Mouse (Mus musculus) spleen, adult 18-20 months (tissue): ENCODE data around the gene Susd4.

ENCODE experiments used
- DNase-seq, 2 experiments: peaks; one replicate each; pipeline ENCODE4 v3.0.0; 2022; ENCODE audit warnings: mixed read lengths in 2 of 2

Susd4 gene

GRCm38 (mm10) chr1:182763716-182764461 is at the start of gene Susd4:
Gene Susd4 (plus strand): TSS chr1:182763860.
- peak; percentile 10 to 13 for DNase-seq

- DNase-seq, result no peak
Observed at GRCm38 (mm10) chr1:182714236-182714935, 49.3 kb upstream of the Susd4 start.

GRCm38 (mm10) chr1:182727541-182727940 is 36.1 kb upstream of the Susd4 start:
- no peak for DNase-seq

- no peak for DNase-seq
Observed at GRCm38 (mm10) chr1:182729002-182729401, 34.7 kb upstream of the Susd4 start.

GRCm38 (mm10) chr1:182732695-182733094 is 31.0 kb upstream of the Susd4 start:
- DNase-seq, result no peak

- DNase-seq, result no peak
Observed at GRCm38 (mm10) chr1:182735891-182736290, 27.8 kb upstream of the Susd4 start.

- no peak for DNase-seq
Observed at GRCm38 (mm10) chr1:182747081-182747480, 16.6 kb upstream of the Susd4 start.

GRCm38 (mm10) chr1:182747834-182748233 is 15.8 kb upstream of the Susd4 start:
- no peak for DNase-seq

GRCm38 (mm10) chr1:182749080-182749479 is 14.6 kb upstream of the Susd4 start, which contains the start of gene Ccdc185:
Gene Ccdc185 (minus strand): TSS chr1:182749180.
- DNase-seq, result no peak

- no peak for DNase-seq
Observed at GRCm38 (mm10) chr1:182751301-182751700, 12.4 kb upstream of the Susd4 start.

- DNase-seq, result no peak
Observed at GRCm38 (mm10) chr1:182753694-182754093, 10.0 kb upstream of the Susd4 start.

GRCm38 (mm10) chr1:182754865-182755264 is 8.8 kb upstream of the Susd4 start:
- DNase-seq, result no peak

GRCm38 (mm10) chr1:182758783-182759182 is 4.9 kb upstream of the Susd4 start:
- DNase-seq, result no peak

- no peak for DNase-seq
Observed at GRCm38 (mm10) chr1:182763191-182763715, 407 bp upstream of the Susd4 start.

- DNase-seq, result no peak
Observed at GRCm38 (mm10) chr1:182764541-182765281, 1.1 kb downstream of the Susd4 start.

GRCm38 (mm10) chr1:182775576-182775975 is 11.9 kb downstream of the Susd4 start:
- no peak for DNase-seq

GRCm38 (mm10) chr1:182776749-182777410 is 13.2 kb downstream of the Susd4 start:
- no peak for DNase-seq

- DNase-seq, result no peak
Observed at GRCm38 (mm10) chr1:182778225-182778624, 14.6 kb downstream of the Susd4 start.

- DNase-seq, result no peak
Observed at GRCm38 (mm10) chr1:182779024-182779520, 15.4 kb downstream of the Susd4 start.

GRCm38 (mm10) chr1:182783774-182784173 is 20.1 kb downstream of the Susd4 start:
- no peak for DNase-seq

- no peak for DNase-seq
Observed at GRCm38 (mm10) chr1:182784784-182785183, 21.1 kb downstream of the Susd4 start.

GRCm38 (mm10) chr1:182785504-182785903 is 21.8 kb downstream of the Susd4 start:
- no peak for DNase-seq
